Mouse (Mus musculus) gastrocnemius, postnatal 10 days (tissue): ENCODE data around the gene Pold3. TPM values are rescaled to one million over a fixed set of nuclear protein-coding genes. Genes with fewer than 3 reads are reported as not detected.
A peak's percentile ranks its signal among the peaks of the same experiment; 100 is the strongest.
"Not testable (repeated sequence)": the region's sequence is repeated elsewhere in the genome, so short reads cannot be mapped to it uniquely, and the experiment has no call there.

Experiments used
- DNase-seq: peaks from one replicate; pipeline ENCODE4 v3.0.0; 2021; ENCODE audit warnings: mixed read lengths
- total RNA-seq, 2 experiments: library from RNA; stranded (reverse); gene quantifications; 2 replicates each; pipeline ENCODE4 v1.2.3; 2021

The Pold3 gene
- total RNA-seq, 2 experiments from 2014 or later, result 8.8 to 14.2 TPM

DNA sequence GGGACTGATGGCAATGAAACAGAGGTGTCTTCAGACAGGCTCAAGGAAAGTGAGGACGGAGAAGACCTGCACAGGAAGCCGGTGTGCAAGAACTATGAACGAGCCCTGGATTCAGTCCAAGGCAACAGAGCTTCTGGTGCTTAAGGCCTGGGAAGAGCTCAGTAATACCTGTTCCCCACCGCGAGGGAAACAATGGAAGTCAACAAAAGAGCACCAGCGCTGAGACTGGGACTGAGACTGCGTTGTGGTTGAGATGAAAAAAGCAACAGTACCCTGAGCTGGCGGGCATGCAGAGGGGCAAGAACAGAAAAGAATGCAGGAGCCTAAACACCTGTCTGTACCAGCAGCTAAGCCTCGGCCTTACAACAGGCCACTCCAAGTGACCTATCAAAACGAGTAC lies 9.9 kb downstream of the Pold3 start:
- DNase-seq, result no peak

DNA sequence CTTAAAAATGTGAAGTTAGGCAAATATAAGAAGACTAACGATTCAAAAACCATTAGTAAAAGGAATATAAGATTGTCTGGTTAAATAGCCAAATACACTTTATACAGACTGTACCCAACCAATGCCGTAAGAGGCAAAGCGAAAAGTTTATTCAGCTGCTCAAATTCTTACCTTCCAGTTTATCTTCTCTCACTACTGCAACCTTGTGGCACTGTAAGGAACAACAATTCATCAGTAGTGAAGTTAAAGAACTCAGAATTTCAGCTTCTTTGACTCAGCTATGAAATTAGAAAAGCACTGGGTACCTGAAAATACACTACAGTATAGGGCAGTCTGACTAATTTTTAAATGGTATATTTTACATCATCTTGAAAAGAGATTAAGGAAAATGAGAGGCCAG lies 13.0 kb downstream of the Pold3 start:
- DNase-seq, result no peak

DNA sequence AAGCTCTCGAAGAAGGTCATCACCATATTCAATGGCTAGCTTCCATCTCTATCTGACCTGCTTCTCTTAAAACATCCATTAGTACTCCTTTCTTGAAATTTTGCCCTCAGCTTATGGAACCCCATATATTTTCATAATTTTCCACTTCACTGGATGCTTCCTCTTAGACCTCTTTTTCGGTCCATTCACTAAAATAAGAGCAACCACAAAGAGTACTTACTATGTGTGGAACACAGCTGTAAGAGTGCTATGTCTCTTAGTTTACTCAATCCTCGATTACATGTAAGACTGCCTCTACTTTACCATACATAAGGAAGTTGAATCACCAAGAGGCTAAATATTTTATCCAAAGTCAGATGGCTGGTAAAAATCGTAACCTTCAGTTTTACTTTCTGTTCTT lies 16.7 kb downstream of the Pold3 start:
- DNase-seq, result no peak

DNA sequence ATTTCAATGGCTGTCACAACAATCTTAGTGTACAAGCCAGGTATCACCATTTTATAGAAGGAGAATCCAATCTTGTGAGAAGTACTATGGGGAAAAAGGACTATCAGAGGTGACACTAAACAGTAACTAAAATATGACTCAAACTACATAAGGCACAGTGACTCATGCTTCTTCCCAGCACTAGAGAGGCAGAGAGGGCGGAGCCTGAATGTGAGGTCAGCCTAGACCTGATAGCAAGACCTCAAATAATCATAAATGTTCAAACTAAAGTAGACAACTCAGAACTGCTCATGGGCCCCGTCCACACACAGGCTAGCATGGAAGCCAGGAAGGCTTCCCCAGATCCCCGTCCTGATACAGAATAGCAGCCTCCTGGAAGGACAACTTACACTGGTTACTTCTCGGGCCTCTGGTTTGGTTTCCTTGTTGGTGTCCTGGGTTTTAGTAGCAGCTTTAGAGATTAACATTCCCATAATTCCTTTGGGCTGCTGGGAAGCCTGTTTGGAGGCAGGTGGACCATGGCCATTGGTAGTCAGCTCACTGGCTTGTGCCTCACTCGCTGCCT lies 21.3 kb downstream of the Pold3 start:
- DNase-seq, result no peak

DNA sequence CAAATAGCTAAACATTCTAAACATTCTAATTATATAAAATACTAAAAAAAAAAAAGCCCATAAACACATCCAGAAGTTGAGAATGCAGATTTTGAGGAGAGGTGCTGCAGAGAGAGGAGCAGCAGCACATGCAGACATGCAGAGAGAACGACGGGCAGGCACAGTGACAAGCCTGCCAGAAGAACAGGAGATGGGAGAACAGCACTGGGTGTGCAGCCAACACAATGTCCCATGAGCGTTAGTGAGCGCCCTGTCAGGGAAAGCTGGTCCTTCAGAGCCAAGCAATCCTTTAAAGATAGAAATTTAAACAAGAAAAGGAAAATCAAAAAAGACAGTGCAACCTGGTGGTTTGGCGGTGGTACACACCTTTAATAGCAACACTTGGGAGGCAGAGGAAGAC lies 34.5 kb downstream of the Pold3 start:
- no peak for DNase-seq

DNA sequence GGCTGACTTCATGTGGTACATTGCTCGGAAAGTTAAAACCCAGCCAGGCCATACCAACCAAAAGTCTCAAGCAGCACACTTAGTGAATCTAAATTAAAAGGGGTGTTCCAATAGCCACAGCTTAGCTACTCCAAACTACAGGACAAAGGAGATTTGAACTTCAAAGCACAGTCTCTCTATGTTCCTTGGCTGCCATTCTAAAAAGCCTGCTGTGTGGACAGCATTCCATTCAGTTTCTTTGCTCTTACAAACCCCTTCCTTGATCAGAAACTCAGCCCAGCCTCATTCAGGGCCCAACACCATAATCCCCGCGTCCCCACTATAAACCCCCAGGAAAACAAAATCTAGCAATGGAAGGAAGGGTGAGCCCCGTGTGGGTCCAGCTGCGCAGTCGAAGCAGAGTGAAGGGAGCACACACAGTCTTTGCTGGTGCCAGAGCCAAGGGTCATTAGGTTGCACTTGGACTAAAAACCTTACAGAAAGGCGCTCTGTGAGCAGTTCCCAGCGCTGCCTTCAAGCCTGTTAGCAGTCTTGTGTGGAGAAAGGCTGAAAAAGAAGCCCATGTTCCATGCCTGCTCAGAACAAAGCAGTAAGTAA lies 35.1 kb downstream of the Pold3 start:
- no peak for DNase-seq

DNA sequence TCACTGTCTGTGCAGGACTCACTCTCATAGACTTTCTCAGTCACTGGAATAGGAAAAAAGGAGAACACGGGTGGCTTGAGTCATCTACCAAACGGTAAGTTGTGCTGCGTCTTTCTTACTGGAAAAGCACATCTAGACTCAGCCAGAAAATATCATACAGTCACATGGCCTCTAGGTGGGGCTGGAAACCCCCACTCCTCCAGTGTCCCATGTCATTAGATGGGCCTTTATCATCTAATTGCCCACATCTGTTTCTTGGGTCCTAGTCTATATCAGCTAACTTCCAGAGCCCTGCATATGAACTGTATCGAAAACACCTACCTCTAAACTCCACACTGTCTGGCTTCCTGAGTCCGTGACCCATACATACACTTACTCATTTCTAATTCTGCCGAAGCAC lies 37.6 kb downstream of the Pold3 start:
- DNase-seq, result no peak

DNA sequence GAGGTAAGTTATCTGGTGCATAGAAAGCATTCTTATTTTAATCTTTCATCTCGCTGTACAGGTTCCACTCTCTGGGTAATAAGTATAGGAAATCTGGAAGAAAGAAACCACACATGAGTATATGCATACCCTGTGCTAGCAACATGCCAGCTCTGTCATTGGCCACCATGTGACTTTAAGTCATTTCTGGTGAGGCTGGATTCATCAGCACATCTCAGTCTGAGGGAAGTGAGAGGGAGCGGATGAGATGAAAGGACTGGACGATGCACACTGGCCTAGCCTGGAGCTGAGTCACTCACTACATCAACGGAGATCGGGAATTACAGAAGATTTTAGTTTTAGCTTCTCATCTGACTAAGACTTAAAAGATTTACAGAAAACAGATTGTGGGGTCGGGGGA lies 38.5 kb downstream of the Pold3 start:
- DNase-seq, result no peak

DNA sequence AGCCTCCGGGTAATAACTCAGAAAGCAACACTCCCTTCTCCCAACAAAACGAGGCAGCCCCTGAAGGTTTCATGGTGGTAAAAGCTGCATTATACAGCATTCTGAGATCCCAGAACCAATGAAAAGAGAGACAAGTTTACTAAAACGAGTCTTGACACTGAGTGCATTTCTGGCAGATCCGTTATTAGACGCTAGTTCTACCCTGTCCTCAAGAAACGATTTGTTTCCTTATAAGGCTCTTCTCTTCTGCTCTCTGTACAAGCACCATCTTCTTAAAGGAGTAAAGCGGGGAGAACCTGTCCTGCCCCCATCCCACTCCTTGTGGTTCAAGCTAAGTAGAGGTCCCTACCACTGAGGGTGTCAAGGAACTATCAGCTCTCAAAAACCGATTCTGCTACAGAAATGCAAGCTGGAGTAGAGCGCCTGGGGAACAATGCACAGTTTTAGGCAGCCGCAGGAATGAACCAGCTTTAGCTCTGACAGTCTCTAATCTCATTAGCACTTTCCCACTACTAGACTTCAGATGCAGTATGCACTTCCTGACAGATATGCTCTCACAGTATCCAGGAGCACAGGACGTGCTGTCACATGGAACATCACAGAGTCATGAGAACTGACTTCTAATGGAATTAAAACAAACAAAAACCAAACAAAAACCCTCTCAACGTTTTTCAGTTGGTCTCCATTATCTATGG lies 41.1 kb downstream of the Pold3 start:
- DNase-seq, result no peak

DNA sequence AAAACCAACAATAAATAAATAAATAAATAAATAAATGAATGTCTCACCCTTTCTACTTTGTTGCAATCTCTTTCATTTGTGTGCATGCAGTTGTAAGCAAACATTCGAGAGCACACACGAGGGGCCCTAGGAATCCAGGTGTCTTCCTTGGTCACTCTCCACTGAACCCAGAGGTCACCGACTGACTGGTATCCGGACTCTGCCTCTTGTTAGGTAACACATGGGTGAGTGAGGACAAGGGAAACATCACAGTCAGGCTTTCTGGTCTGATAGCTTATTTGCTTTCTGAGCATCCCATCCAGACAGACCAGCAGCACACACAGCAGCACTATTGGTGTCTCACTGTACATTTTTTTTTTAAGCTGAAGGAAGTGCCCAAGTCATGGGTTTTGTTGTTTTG lies 44.3 kb downstream of the Pold3 start:
- no peak for DNase-seq

DNA sequence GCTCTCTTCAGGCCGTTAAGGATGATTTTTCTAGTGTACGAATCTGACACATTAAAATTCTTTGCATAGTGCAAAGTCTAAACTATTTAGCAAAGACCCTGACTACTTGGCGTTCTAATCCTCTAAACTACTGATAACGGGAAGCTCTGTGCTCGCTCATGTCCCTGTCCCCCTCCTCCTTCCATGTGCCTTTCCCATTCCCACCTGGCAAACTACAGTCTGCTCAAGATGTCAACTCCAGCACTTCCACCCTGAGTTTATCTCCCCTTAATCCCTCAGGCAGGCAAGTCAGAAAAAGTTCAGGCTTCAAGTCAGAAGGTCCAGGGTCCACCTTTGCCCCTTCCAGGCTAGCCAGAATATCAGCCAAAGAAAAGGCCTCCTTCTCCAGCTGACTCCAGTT lies 45.1 kb downstream of the Pold3 start:
- DNase-seq, result no peak

DNA sequence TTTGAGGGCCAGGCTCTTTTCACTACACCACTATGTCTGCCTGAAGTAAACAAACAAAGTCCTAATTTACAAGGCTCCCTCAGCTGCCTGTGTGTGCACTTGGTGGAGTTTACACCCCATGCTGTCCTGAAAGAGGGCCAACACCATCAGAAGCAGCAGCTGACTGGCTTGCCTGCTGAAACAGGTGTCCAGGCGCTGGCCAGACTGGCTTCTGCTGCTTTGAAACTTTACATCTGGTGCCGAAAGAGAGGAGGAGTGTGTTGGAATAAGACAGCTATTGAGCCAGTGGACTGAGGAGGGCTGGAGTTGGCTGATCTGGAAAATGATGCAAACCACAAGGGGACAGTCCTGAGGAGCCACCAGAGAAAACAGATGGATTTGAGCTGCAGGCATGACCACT lies 47.4 kb downstream of the Pold3 start:
- DNase-seq, result peak; percentile 39

DNA sequence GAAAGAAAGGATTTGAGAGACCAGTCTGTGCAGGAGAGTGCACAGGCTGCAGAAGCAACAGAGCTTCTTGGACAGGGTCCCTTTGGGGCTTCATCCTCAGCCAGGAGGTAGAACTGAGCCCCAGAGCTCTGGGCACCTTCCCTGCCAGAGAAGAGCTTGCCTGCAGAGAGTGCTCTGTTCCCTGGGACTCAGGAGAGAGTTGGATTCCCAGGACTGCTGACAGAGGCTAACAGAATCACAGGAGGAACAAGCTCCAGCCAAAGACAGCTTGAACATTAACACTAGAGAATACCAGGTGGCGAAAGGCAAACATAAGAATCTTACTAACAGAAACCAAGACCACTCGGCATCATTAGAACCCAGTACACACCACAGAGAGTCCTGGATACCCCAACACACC lies 68.4 kb downstream of the Pold3 start:
- DNase-seq, result not testable (repeated sequence)

DNA sequence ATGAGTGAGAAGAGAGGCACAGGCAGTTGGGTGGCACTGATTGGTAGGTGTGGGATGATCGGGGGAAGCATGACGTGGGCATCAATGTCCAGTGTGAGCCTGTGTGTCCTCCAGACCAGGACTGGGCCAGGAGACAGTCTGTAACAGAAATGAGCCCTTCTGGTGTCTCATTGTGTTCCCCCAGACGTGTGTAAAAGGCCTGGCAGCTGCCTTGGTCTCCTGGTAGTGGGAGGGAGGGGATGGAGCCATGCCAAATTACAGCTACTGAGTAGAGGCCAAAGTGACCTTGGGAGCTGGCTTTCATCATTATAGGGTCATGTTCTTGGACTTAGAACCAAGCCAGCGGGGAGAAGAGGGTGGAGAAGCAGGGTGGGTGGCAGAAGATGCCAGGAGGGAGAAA lies 69.5 kb downstream of the Pold3 start:
- no peak for DNase-seq

DNA sequence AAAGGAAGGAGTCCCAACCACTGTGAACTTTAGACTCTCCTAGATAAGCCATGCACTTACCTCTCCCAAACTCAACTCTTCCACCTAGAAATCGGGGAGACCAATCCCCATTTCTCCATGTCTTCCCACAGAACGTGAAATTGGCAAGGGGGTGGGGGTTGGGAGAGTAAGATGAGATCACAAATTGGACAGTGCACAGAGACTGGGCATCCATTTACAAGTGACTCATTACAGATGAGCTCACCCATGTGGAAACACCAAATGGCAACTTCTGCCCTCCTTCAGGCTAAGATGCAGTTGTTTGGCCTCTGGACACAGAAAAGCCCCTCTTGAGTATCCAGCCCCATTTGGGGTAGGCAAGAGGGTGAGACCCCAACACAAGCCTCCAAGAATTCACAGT lies 74.9 kb downstream of the Pold3 start:
- no peak for DNase-seq

DNA sequence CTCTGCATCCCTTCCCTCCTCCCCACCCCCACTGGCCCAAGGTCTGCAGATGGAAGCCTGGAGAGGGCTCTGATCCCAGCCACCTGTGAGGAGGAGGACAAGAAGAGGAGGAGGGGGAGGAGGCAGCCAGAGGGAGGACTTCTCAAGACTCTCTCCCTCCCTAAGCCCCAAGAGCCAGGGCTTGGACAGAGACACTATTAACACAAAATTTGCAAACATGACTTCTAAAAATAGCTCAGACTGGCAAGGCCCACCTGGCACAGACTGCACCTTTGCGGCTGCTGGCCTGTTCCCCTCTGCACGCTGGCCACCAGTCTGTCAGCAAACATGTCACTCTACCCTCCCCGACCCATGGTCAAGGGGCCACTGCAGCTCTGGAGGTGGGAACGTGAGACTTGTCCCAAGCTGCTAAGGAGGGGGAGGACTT lies 77.7 kb downstream of the Pold3 start:
- DNase-seq, result peak; percentile 50

DNA sequence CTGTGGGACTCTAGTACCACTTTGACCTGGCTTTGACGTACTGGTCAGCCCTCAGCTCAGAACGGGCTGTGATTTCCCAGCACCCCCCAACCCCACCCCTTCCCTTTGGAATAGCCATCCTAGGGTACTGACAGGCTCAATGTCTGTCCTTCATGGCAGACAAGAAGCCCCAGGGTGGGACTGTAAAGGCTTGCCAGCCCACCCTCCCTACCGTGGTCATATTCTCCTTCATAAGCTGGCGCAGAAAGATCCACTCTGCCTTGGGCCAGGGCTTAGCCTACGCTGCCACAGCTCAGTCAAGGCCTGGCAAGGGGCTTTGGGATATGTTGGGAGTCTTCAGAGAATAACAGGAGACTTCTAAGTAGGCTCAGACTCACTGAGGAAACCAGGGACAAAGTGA lies 78.3 kb downstream of the Pold3 start:
- no peak for DNase-seq

DNA sequence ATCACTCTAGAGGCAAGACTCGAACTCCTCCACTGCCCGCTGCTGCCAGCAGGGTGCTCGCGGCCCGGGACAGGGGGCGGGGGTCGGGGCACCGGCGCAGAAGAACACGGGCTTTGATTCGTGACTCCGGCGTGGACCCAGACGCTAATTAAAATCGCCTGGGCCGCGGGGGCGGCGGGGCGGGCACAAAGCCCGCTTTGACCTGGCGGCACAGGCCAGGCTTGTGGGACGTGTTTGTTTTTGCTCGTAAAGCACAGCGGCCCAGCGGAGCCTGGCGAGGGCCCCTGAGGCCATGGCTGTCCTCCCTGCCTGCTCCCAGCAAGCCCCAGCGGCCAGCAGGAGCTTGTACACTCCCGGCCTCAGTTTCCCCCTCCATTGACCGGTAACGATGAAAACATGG lies 79.2 kb downstream of the Pold3 start:
- no peak for DNase-seq

DNA sequence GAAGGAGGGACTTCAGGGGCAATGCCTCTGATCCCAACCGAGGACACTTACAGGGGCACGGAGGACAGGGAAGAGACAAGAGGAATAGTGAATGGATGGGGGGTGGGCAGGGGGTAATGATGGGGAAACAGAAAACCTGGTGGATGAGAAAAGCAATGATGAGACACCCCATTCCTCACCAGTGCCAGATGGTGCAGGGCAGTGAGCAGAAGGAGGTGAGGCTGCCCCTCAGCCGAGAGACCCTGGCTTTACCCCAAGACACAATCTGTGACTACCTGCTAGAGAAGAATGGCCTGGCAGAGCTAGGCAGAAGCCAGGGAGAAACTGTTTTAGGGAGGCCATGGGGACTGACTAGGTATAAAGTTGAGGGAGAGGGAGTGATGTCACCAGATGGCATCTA lies 84.9 kb downstream of the Pold3 start:
- DNase-seq, result no peak

DNA sequence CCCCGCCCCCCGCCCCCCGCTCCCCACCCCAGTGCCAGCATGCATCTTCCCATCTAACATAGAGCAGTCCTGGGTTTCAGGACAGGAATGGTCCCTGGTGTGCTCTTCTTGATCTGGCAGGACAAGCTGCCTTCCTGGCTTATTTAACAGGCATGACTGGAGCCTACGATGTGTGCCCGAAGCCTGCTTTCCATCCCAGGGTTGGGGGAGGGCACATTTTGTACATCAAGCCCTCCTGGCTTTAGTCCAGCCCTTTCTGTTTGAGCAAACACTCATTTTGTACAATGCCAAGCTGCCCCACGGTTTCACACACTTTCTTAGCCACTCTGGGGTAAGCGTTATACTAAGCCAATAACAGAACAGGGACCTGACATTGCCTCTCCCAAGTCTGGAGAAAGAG lies 85.3 kb downstream of the Pold3 start:
- no peak for DNase-seq

DNA sequence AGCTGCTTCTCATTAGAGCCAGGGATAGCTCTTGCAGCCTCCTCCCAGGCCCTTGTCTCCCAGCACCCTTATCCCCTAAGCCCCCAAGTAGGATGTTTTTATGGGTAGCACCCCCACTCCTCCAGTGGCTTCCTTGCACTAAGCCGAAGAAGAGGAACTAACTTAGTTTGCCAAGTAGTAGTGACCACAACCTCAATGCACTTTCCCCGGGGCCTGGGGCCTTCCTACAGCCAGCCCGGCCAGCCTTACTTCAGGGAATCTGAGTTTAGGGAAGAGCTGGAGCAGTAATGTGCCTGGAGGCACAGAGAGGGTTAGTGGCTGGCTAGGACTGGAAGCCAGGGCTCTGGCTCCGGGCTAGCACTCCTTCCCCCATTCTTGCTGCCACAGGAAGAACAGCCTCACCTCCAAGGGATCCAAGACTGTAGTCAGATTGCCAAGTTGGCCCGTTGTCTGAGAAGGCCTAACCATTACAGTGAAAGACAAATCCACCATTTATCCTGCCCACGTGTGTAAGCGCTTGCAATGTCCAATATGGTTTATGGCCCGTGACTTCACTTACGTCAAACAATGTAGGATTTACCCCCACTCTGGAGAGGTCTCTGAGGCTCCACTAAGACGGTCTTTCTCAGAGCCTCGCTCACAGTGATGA lies 86.4 kb downstream of the Pold3 start:
- no peak for DNase-seq

DNA sequence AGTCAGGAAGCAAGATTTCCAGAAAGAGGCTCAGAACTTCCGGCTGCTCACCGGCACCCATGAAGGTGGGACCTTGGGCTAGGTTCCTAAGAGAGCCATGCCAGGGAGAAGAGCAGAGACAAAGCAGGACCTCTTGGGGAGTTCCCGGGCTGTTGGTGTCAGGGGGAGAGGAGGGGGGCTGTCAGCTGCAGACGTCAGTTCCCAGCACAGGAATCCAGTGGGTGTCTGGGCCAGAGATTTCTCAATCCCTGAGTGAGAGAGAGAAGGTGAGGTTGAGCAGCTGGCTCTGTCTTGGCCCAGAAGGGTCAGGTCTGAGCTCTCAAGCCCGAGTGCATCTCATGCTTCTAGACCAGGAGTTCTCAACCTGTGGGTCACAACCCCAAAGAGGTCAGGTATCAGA lies 87.7 kb downstream of the Pold3 start:
- DNase-seq, result no peak
